Mouse (Mus musculus) olfactory bulb, adult 2 months (tissue): ENCODE measurements at regions not wholly inside any gene's neighbourhood (a gene's known extent, or its start where the extent isn't known, plus 50 kb on each side); places are given as distances from the start of the nearest gene placed in this dataset.

Experiments used
- CTCF ChIP-seq: fragments of 200-500 bp; IDR thresholded peaks from 2 replicates; pipeline ENCODE4 v1.5.1; 2012; ENCODE audit warnings: low read depth, mild to moderate bottlenecking, low read length, moderate library complexity; ENCODE audit not compliant: insufficient read depth
- POLR2A ChIP-seq: fragments of 200-500 bp; IDR thresholded peaks from 2 replicates; pipeline ENCODE4 v1.6.1; 2012; ENCODE audit warnings: mild to moderate bottlenecking, low read depth, low read length, moderate library complexity; ENCODE audit not compliant: insufficient read depth

GRCm38 (mm10) chr16:30762898-30763595 lies 163.5 kb downstream of the Fam43a start:
- TF ChIP-seq CTCF (no peak), POLR2A (no peak)
